Mouse (Mus musculus) kidney, postnatal 36 days (tissue): ENCODE measurements at regions not wholly inside any gene's neighbourhood (a gene's known extent, or its start where the extent isn't known, plus 50 kb on each side); places are given as distances from the start of the nearest gene placed in this dataset.
"Not testable (repeated sequence)": the region's sequence is repeated elsewhere in the genome, so short reads cannot be mapped to it uniquely, and the experiment has no call there.

Experiments
- DNase-seq, 2 experiments: peaks; one replicate each; pipeline ENCODE4 v3.0.0; 2021 to 2022; ENCODE audit warnings: mixed read lengths in 2 of 2

DNA sequence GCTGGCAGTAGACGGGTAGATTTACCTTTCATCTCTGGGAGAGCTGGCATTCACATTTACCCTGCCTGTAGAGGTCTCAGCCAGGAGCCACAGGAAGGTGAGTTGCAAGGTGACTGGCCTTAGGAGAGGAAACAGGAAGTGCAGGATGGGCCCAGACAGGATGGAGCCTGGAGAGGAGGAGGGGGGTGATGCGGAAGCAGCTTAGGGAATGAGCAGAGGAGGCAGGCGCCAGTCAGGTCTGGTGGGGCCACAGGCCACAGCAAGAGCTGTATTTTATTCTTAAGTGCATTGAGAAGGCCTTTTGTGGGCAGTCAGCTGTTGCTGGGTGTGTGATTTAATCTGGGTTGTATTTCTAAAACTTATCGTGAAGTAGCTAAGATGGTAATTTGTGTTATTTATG is 108.2 kb upstream of the Nxpe4 start:
- DNase-seq = peak; percentile 18 to 36

DNA sequence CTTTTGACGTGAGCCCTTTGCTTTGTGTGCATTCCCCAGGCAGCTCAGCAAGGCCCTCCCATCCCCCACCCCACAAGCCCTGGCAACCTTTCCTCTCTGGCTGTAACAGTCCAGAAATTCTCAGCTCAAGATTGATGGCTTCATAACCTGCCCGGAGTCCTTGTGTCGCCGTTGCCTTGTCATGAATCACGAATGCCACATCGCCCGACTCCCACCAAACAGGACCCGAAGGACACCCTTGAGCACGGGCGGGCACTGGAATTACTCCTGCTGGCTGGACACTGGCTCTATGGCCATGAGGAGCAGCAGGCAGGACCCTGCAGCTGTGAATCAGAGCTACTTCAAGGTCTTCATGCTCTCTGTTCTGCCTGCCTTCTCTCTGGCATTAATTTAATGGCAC is 106.6 kb upstream of the Nxpe4 start:
- DNase-seq = peak in 1 of 2 experiments; percentile 5

DNA sequence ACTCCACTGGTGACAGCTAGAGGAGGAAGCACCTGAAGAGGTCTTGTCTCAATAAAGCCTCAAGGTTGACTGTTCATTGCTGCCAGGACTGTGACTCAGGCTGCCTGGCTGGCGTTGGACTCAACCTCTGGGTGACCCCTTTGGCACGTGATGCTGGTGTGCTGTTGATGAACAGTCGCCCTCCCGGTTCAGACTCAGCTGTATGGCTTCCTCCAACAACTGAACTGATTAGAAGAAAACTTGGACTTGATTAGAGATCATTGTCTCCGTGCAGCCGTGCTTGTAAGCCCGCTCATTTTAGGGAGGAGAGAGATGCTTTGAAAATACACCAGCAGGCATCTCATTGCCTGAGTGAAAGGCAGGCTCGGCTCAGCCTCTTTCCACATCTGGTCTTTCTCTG is 103.2 kb upstream of the Nxpe4 start:
- peak; percentile 26 to 41 for DNase-seq

- DNase-seq = no peak
Measured at GRCm38 (mm10) chr9:48059549-48060165, 102.2 kb upstream of the Nxpe4 start.

DNA sequence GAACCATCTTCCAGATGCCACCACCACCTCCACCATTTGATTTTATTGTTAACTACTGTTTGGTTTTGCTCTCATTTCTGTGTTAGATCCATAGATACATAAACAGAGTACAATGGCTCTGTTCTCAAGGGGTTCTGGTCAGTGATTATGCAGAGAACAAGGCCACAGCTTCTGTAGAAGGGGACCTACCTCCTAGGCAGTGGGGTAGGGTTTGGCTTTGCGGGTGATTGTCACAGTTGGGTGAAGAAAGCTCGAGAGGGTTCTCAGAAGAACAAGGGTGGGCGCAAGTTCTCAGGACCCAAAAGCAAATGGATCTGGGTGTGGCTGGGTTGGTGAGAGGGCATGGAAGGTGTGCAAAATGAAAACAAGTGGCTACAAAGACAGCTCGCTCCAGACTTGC is 100.8 kb upstream of the Nxpe4 start:
- no peak for DNase-seq

DNA sequence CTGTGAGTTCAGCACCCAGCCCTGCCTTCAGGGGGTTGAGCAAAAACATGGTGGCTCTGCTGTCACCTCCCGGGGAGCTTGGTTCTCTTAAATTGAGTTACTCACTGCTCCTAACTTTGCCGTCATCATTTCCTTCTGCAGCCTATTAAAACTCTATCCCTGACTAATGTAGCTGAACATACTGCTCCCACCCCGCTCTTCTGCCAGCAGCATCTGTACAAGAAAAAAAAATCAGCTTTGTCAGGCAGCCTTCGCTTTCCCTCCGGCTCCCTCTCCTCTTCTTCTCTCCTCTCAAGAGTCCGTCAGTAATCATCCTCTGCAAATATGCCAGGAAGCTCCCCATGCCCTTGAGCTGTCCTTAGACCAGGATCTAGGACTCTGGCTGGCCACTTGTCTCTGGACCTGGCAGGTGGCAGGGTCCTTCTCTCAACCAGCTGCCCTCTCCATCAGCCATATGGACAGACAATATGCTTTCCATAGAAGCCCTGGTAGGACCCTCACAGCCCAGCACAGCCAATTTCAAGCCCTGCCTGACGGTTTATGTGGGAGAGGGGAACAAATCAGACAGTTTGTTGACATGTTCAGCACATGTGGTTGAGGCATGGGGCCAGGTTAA is 95.0 kb upstream of the Nxpe4 start:
- DNase-seq = no peak

GRCm38 (mm10) chr9:48072592-48072991 is 89.2 kb upstream of the Nxpe4 start:
- DNase-seq = no peak

DNA sequence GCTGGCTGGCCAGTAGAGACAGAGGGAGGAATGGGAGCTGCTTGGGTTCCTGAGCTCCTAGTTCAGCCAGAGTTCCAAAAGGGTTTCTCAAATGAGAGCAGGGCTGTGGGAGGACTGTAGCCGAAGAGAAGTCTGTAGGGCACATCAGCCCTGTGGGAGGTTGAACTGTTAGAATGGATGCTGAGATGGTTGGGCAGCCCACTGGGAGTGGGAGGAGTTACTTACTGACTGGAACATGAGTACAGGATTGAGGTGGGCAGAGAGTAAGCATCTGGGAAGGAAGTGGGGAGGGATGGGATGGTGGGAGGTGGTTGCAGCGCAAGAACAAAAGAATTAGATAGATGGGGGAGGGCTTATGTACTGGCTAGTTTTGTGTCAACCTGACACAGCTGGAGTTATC is 88.7 kb upstream of the Nxpe4 start:
- DNase-seq = no peak

DNA sequence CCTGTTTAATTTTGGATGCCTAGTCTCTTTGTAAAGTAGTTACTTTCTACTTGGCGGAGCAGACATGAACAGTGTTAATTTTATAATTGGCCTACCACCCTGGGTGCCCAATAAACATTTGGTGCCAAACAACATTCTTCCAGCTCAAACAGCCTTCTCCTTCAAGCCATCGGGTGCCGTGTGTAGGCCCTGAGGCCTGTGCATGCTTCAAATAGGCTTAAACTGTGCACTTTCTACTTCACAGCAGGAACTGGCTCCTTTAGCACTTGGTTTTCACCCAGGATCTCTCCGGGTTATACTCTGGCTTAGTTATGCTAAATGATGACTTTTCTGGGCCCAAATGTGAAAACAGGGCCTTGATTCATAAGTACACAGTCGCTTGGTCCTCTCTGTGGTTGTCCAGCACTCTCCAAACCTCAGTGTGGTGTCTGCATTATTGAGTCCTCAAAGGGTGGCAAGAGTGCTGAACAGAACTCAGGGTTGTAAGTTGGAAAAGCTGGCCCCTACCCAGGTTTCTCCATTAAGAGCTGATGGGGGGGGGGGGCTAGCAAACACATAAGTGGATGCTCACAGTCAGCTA is 86.1 kb upstream of the Nxpe4 start:
- no peak for DNase-seq

- DNase-seq = no peak
Measured at GRCm38 (mm10) chr9:48082461-48082860, 79.4 kb upstream of the Nxpe4 start.

- not testable (repeated sequence) for DNase-seq
Measured at GRCm38 (mm10) chr9:48084196-48084595, 77.6 kb upstream of the Nxpe4 start.

- DNase-seq = no peak
Measured at GRCm38 (mm10) chr9:48089661-48090060, 72.2 kb upstream of the Nxpe4 start.

GRCm38 (mm10) chr9:48094756-48095155 is 67.1 kb upstream of the Nxpe4 start:
- no peak for DNase-seq

GRCm38 (mm10) chr9:48099846-48100245 is 62.0 kb upstream of the Nxpe4 start:
- DNase-seq = no peak

DNA sequence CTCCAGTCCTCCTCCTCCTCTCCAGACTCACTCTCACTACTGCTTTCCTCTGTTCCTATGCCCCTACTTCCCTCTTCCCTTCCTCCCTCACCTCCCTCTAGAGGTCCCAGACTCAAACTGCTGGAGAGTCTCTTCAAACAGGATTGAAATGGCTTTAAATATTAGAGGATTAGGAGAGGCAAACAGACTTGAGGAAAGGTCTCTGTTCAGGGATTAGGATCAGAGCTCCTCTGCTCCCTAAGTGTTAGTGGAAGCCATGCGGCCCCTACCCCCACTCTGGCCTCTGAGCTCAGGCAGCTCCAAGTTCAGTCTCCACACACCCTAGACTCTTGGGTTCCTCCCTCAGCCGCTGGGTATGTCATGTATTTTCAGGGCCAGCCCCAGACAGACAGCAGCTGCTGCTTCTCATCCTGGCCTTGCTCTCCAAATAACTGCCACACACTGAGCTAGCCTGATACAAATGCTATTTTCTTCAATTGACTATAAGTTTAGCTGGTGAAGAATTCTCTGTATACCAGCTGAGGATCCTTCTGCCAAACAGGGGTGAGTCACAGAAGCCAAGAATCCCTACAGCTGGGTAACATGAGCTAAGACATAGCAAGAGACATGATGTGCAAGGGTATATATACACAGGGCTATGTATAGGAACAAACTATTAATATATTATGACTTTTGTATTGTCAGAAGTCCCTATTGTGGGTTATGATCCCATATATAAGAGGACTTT is 55.2 kb upstream of the Nxpe4 start:
- no peak for DNase-seq

DNA sequence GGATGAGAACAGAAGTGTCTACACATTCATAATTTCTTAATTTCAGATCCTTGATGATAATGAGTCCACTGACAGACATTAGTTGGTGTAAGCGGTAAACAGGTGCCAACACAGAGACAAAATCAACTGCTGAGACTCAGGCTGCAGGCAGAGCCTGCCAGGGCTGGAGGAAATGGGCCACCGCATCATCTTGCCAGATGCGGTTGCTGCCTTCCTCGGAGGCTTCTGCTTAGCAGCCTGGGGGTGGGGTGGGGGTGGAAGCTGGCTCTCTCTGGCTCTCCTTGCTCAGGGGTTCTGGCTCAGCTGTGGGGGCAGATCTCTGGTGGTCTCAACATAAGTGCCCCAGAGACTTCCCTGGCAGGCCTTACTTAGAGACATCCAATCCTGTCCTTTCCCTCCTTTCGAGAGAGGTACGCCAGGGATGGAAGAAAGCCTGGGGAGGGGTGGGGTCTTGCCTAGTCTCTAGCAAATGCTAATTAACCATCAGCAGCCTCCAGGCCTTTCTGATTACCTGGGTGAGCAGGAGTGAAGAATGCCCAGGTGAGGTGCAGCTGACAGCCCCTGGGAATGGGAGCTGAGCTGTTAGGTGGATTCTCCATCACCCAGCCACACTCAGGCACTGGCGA is 52.7 kb upstream of the Nxpe4 start:
- DNase-seq = no peak

DNA sequence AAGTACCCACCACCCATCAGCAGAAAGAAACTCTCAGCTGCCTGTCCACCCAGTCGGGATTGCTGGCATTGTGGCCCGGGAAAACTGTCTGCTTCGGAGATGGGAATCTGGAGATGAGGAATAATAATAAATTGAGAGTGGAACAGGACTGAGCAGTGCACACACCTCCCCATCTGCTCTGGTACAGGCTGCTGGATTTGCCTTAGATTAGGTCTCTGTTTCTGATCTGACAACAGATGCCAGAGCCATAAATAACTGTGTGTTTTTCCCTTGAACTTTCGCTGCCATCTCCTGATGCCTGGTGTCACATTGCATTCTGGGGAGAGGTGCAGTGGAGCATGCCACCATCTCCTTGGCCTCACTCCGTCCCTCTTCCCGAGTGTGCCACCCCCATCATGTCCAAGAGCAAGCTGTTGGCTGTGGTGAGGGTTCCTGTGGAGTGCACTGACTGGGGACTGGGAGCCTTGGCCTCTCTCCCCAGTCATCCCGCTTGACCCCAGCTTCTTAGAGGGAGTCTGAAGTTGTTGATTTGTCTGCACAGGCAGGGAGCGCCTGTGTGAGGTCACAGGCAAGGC is 50.4 kb upstream of the Nxpe4 start:
- no peak for DNase-seq
